Mouse (Mus musculus) G1E (cell line): ENCODE measurements at regions not wholly inside any gene's neighbourhood (a gene's known extent, or its start where the extent isn't known, plus 50 kb on each side); places are given as distances from the start of the nearest gene placed in this dataset.

Experiments used
- ATAC-seq: 2 replicates; pipeline ENCODE4 v1.8.0; 2016; ENCODE audit warnings: mild to moderate bottlenecking; ENCODE audit not compliant: insufficient number of reproducible peaks, poor library complexity, low FRiP score, severe bottlenecking; ENCODE audit errors: extremely low read depth
- DNase-seq: peaks from one replicate; pipeline ENCODE4 v3.0.0; 2012; ENCODE audit warnings: low spot score
- H3K27me3 ChIP-seq: 2 replicates; pipeline ENCODE4 v1.6.1; 2012; ENCODE audit warnings: mild to moderate bottlenecking, low read length, inconsistent platforms; ENCODE audit not compliant: insufficient read depth
- H3K36me3 ChIP-seq: replicated peaks from 2 replicates; pipeline ENCODE3; 2012; ENCODE audit warnings: mild to moderate bottlenecking, inconsistent platforms
- H3K4me1 ChIP-seq: 2 replicates; pipeline ENCODE4 v1.6.1; 2012; ENCODE audit warnings: low read depth, low read length, inconsistent platforms, mixed read lengths; ENCODE audit not compliant: insufficient read depth
- H3K4me3 ChIP-seq: 2 replicates; pipeline ENCODE4 v1.5.1; 2012; ENCODE audit warnings: low read depth, mild to moderate bottlenecking, inconsistent platforms, low read length, moderate library complexity, mixed read lengths
- H3K9me3 ChIP-seq: replicated peaks from 2 replicates; pipeline ENCODE4 v1.6.1; 2012; ENCODE audit warnings: inconsistent platforms
- CTCF ChIP-seq: IDR thresholded peaks from 2 replicates; pipeline ENCODE4 v1.5.1; 2012; ENCODE audit warnings: low read depth, low read length, inconsistent platforms, mixed read lengths
- GATA1 ChIP-seq: IDR thresholded peaks from 2 replicates; pipeline ENCODE4 v1.6.1; 2012; ENCODE audit warnings: borderline replicate concordance, low read length, inconsistent platforms, mixed read lengths
- GATA2 ChIP-seq: IDR thresholded peaks from 2 replicates; pipeline ENCODE4 v1.6.1; 2012; ENCODE audit warnings: low read depth, low read length, inconsistent platforms, borderline replicate concordance
- POLR2AphosphoS5 ChIP-seq: IDR thresholded peaks from 2 replicates; pipeline ENCODE4 v1.6.1; 2012; ENCODE audit warnings: low read depth, low read length, inconsistent platforms; ENCODE audit not compliant: insufficient replicate concordance
- TAL1 ChIP-seq: conservative IDR thresholded peaks from 2 replicates; pipeline ENCODE4 v1.6.1; 2012; ENCODE audit warnings: low read depth, low read length, inconsistent platforms, mixed read lengths

- Histone ChIP-seq H3K27me3 (no peaks in the 10 kb centered on the region), H3K9me3 (no peaks in the 10 kb centered on the region), H3K4me1 (no peaks in the 10 kb centered on the region), H3K36me3 (no peaks in the 10 kb centered on the region), H3K4me3 (no peak overlapping the region)
- DNase-seq = no peak
- ATAC-seq = no peak
- TF ChIP-seq CTCF (no peak), TAL1 (no peak), POLR2AphosphoS5 (no peak), GATA2 (no peak), GATA1 (no peak)
These were observed 421.7 kb downstream of the Cd109 start for GRCm38 (mm10) chr9:79037054-79037453.

GRCm38 (mm10) chr9:79038971-79039370 is 423.6 kb downstream of the Cd109 start:
- DNase-seq = no peak
- H3K9me3 ChIP-seq = no peaks in the 10 kb centered on the region
- H3K36me3 ChIP-seq = no peaks in the 10 kb centered on the region
- TF ChIP-seq TAL1 (no peak), POLR2AphosphoS5 (no peak), GATA2 (no peak), CTCF (no peak), GATA1 (no peak)
- ATAC-seq = no peak
- H3K27me3 ChIP-seq = no peaks in the 10 kb centered on the region
- no peak overlapping the region for H3K4me3 ChIP-seq
- no peaks in the 10 kb centered on the region for H3K4me1 ChIP-seq

- H3K27me3 ChIP-seq = no peaks in the 10 kb centered on the region
- no peak overlapping the region for H3K4me3 ChIP-seq
- no peak for DNase-seq
- TF ChIP-seq CTCF = no peak
- TF ChIP-seq POLR2AphosphoS5 = no peak
- no peak for TF ChIP-seq GATA1
- no peak for TF ChIP-seq TAL1
- ATAC-seq = no peak
- no peaks in the 10 kb centered on the region for H3K36me3 ChIP-seq
- H3K4me1 ChIP-seq = no peaks in the 10 kb centered on the region
- no peaks in the 10 kb centered on the region for H3K9me3 ChIP-seq
These were observed 429.0 kb downstream of the Cd109 start for GRCm38 (mm10) chr9:79044344-79044743.

- Histone ChIP-seq H3K27me3 (no peaks in the 10 kb centered on the region), H3K9me3 (no peaks in the 10 kb centered on the region), H3K4me3 (no peak overlapping the region), H3K4me1 (no peaks in the 10 kb centered on the region), H3K36me3 (no peaks in the 10 kb centered on the region)
- TF ChIP-seq GATA1 (no peak), CTCF (no peak), POLR2AphosphoS5 (no peak), TAL1 (no peak), GATA2 (no peak)
- no peak for DNase-seq
- ATAC-seq = no peak
These were observed 430.0 kb downstream of the Cd109 start for GRCm38 (mm10) chr9:79045314-79045713.

GRCm38 (mm10) chr9:79071961-79072360 is 456.6 kb downstream of the Cd109 start:
- no peaks in the 10 kb centered on the region for H3K27me3 ChIP-seq
- no peaks in the 10 kb centered on the region for H3K36me3 ChIP-seq
- no peak for TF ChIP-seq TAL1
- TF ChIP-seq CTCF = no peak
- TF ChIP-seq GATA2 = no peak
- TF ChIP-seq GATA1 = no peak
- TF ChIP-seq POLR2AphosphoS5 = no peak
- H3K4me3 ChIP-seq = no peak overlapping the region
- ATAC-seq (no peak), DNase-seq (no peak)
- no peaks in the 10 kb centered on the region for H3K4me1 ChIP-seq
- H3K9me3 ChIP-seq = no peaks in the 10 kb centered on the region

- ATAC-seq (no peak), DNase-seq (no peak)
- Histone ChIP-seq H3K36me3 (no peaks in the 10 kb centered on the region), H3K27me3 (no peaks in the 10 kb centered on the region; the same call in 1 of the 2 replicates), H3K9me3 (no peaks in the 10 kb centered on the region), H3K4me1 (no peaks in the 10 kb centered on the region), H3K4me3 (no peak overlapping the region)
- no peak for TF ChIP-seq POLR2AphosphoS5
- TF ChIP-seq GATA2 = no peak
- no peak for TF ChIP-seq GATA1
- TF ChIP-seq TAL1 = no peak
- TF ChIP-seq CTCF = no peak
These were observed 494.3 kb downstream of the Cd109 start for GRCm38 (mm10) chr9:79109611-79110010.

GRCm38 (mm10) chr9:79111326-79111725 is 496.0 kb downstream of the Cd109 start:
- ATAC-seq = no peak
- Histone ChIP-seq H3K9me3 (no peaks in the 10 kb centered on the region), H3K4me3 (no peak overlapping the region), H3K27me3 (no peaks in the 10 kb centered on the region; the same call in 1 of the 2 replicates), H3K4me1 (no peaks in the 10 kb centered on the region), H3K36me3 (no peaks in the 10 kb centered on the region)
- DNase-seq = no peak
- TF ChIP-seq CTCF (no peak), TAL1 (no peak), GATA2 (no peak), GATA1 (no peak), POLR2AphosphoS5 (no peak)
